8 mouse cellular contexts compared by ENCODE assay signal in genomic region chr12:108370596-108371428, GRCm38 (mm10). TPM values are rescaled to one million over a fixed set of nuclear protein-coding genes. Genes with fewer than 3 reads are reported as not detected.
DNase-seq lines count a peak whose midpoint lies in the region; ATAC-seq and TF ChIP-seq lines count a peak whose summit lies in the region.

Gene Eml1 (plus strand): TSS chr12:108370957.

- no peak within 1 kb of the TSS for H3K4me2 ChIP-seq in kidney, embryonic 14.5 days (replicated peaks; ENCODE audit: low read depth, low read length)
- no peak within 1 kb of the TSS for H3K4me2 ChIP-seq in liver, embryonic 15.5 days

- no peaks in the 10 kb centered on the region for H3K36me3 ChIP-seq in embryonic facial prominence, embryonic 10.5 days (replicated peaks)
- no peaks in the 10 kb centered on the region for H3K36me3 ChIP-seq in heart, embryonic 10.5 days
- H3K36me3 ChIP-seq in kidney, embryonic 14.5 days (ENCODE audit: control insufficient read depth, insufficient read depth, low read length) = no peaks in the 10 kb centered on the region
- H3K36me3 ChIP-seq in liver, embryonic 15.5 days (replicated peaks) = no peaks in the 10 kb centered on the region
- H3K36me3 ChIP-seq in small intestine, adult 2 months (ENCODE audit: control insufficient read depth, insufficient read depth, low read length) = no peaks in the 10 kb centered on the region

- ATAC-seq in kidney, embryonic 14.5 days (ENCODE audit: low FRiP score, low TSS enrichment) = peak; percentile 28; the same call in 1 of the 2 replicates
- peak; percentile 51; the same call in 1 of the 2 replicates for ATAC-seq in liver, embryonic 15.5 days (ENCODE audit: insufficient read depth)

- H3K9me3 ChIP-seq in embryonic facial prominence, embryonic 10.5 days = no peaks in the 10 kb centered on the region
- H3K9me3 ChIP-seq in heart, embryonic 10.5 days = no peaks in the 10 kb centered on the region
- no peaks in the 10 kb centered on the region for H3K9me3 ChIP-seq in kidney, embryonic 14.5 days (ENCODE audit: control insufficient read depth, low read length)
- H3K9me3 ChIP-seq in liver, embryonic 15.5 days (replicated peaks) = no peaks in the 10 kb centered on the region

- TF ChIP-seq CTCF in small intestine, adult 2 months (IDR thresholded peaks at IDR 0.05; ENCODE audit: extremely low read depth, insufficient read length, insufficient replicate concordance, low read depth, low read length) = no peak

- peak within 1 kb of the TSS; percentile 69 for H3K27ac ChIP-seq in embryonic facial prominence, embryonic 10.5 days (replicated peaks)
- H3K27ac ChIP-seq in heart, embryonic 10.5 days = peak within 1 kb of the TSS; percentile 93
- peak within 1 kb of the TSS; percentile 30; the same call in 1 of the 2 replicates for H3K27ac ChIP-seq in kidney, embryonic 14.5 days (ENCODE audit: low read depth, low read length)
- H3K27ac ChIP-seq in liver, embryonic 15.5 days (replicated peaks) = no peak within 1 kb of the TSS
- peak within 1 kb of the TSS; percentile 85 for H3K27ac ChIP-seq in small intestine, adult 2 months (ENCODE audit: insufficient read depth, low read depth, low read length)

- no peaks in the 10 kb centered on the region for H3K27me3 ChIP-seq in embryonic facial prominence, embryonic 10.5 days (replicated peaks; ENCODE audit: low read depth, poor library complexity, severe bottlenecking)
- no peaks in the 10 kb centered on the region for H3K27me3 ChIP-seq in heart, embryonic 10.5 days (ENCODE audit: insufficient read depth, poor library complexity, severe bottlenecking)
- H3K27me3 ChIP-seq in kidney, embryonic 14.5 days (ENCODE audit: control insufficient read depth, insufficient read depth, low read length) = no peaks in the 10 kb centered on the region
- no peaks in the 10 kb centered on the region for H3K27me3 ChIP-seq in liver, embryonic 15.5 days
- no peaks in the 10 kb centered on the region for H3K27me3 ChIP-seq in small intestine, adult 2 months (ENCODE audit: control insufficient read depth, insufficient read depth, low read length)

- 73% methylated on average over 19 of the region's 19 CpGs for WGBS in embryonic facial prominence, embryonic 10.5 days
- 40% methylated on average over 19 of the region's 19 CpGs for WGBS in heart, embryonic 10.5 days
- 47% methylated on average over 19 of the region's 19 CpGs for WGBS in kidney, embryonic 14.5 days
- 41% methylated on average over 19 of the region's 19 CpGs for WGBS in liver, embryonic 15.5 days (ENCODE audit: insufficient replicate concordance)
- WGBS in small intestine, adult 2 months = 33% methylated on average over 19 of the region's 19 CpGs

- H3K4me3 ChIP-seq in embryonic facial prominence, embryonic 10.5 days = no peak within 1 kb of the TSS
- H3K4me3 ChIP-seq in heart, embryonic 10.5 days = peak within 1 kb of the TSS; percentile 49
- no peak within 1 kb of the TSS for H3K4me3 ChIP-seq in kidney, embryonic 14.5 days (ENCODE audit: low read length)
- H3K4me3 ChIP-seq in liver, embryonic 15.5 days (replicated peaks) = no peak within 1 kb of the TSS
- H3K4me3 ChIP-seq in small intestine, adult 2 months (ENCODE audit: low read depth, low read length) = peak within 1 kb of the TSS; percentile 56

- 0 out of 2 replicates have a peak within 1 kb of the TSS, but pooled peaks have one; percentile 19 for H3K9ac ChIP-seq in kidney, embryonic 14.5 days (ENCODE audit: low read depth, low read length)
- H3K9ac ChIP-seq in liver, embryonic 15.5 days = no peak within 1 kb of the TSS

- peak; percentile 40 for DNase-seq in adrenal gland, adult 2 months
- no peak for DNase-seq in embryonic facial prominence, embryonic 10.5 days (ENCODE audit: low spot score)
- peak; percentile 82 for DNase-seq in heart, embryonic 10.5 days (ENCODE audit: low spot score)
- no peak for DNase-seq in cerebellum, postnatal 25 days
- no peak for DNase-seq in adipocyte (ENCODE audit: low spot score)

- H3K4me1 ChIP-seq in embryonic facial prominence, embryonic 10.5 days = peaks cover 54% of the 10 kb centered on the region
- peaks cover 72% of the 10 kb centered on the region for H3K4me1 ChIP-seq in heart, embryonic 10.5 days
- peaks cover 31% of the 10 kb centered on the region for H3K4me1 ChIP-seq in kidney, embryonic 14.5 days (ENCODE audit: control insufficient read depth, insufficient read depth, low read length)
- H3K4me1 ChIP-seq in liver, embryonic 15.5 days (replicated peaks) = no peaks in the 10 kb centered on the region
- H3K4me1 ChIP-seq in small intestine, adult 2 months (ENCODE audit: control insufficient read depth, insufficient read depth, insufficient read length, low read length) = peaks cover 13% of the 10 kb centered on the region

- TF ChIP-seq POLR2A in small intestine, adult 2 months (IDR thresholded peaks at IDR 0.05; ENCODE audit: low read depth, low read length) = 0 out of 2 replicates have a peak, but pooled peaks have one; percentile 8

RNA-seq across cellular contexts. Expression of gene Eml1, which starts in this region (rescaled TPM):
- total RNA-seq in adrenal gland, adult 2 months (2021) = 10 to 100 TPM; 17.5 to 29.6 TPM
- 13.3 and 13.5 TPM in 2 replicates for polyA plus RNA-seq in adrenal gland, adult 2 months (2012; rRNA removed)
- 70.6 and 74.1 TPM in 2 replicates for polyA plus RNA-seq in embryonic facial prominence, embryonic 10.5 days (2016; fragmentation: Nextera tagmentation; extraction: Ambion mirVana)
- polyA plus RNA-seq in heart, embryonic 10.5 days (2016; fragmentation: Nextera tagmentation; extraction: Ambion mirVana) = 47.0 and 50.4 TPM in 2 replicates
- polyA plus RNA-seq in kidney, embryonic 14.5 days (2014; fragmentation: Nextera tagmentation; extraction: Ambion mirVana) = 31.3 and 56.5 TPM in 2 replicates
- 5.5 and 6.1 TPM in 2 replicates for polyA plus RNA-seq in liver, embryonic 15.5 days (2015; fragmentation: Nextera tagmentation; extraction: Ambion mirVana)
- polyA plus RNA-seq in small intestine, adult 2 months (2012; rRNA removed) = 10.1 and 19.8 TPM in 2 replicates

Comparison
In these comparisons a context has a peak if more than half of its experiments do, and no peak if none do; other contexts are left out.
1. DNase-seq: peak in adrenal gland, adult 2 months (single experiment) and heart, embryonic 10.5 days (single experiment); none in embryonic facial prominence, embryonic 10.5 days (single experiment), cerebellum, postnatal 25 days (0 of 2) and adipocyte (single experiment).
2. H3K4me3 ChIP-seq: peak in heart, embryonic 10.5 days (single experiment) and small intestine, adult 2 months (single experiment); none in embryonic facial prominence, embryonic 10.5 days (single experiment), kidney, embryonic 14.5 days (single experiment) and liver, embryonic 15.5 days (single experiment).